Mouse (Mus musculus) hindbrain, embryonic 13.5 days (tissue): Measurements from ENCODE around the gene Cerk. TPM values are rescaled to one million over a fixed set of nuclear protein-coding genes. Genes with fewer than 3 reads are reported as not detected.

Experiments
- ATAC-seq: fragments of 200-750 bp; cut with Nextera tagmentation; 2 replicates; pipeline ENCODE4 v1.8.0; 2017; ENCODE audit warnings: moderate TSS enrichment; ENCODE audit not compliant: low FRiP score
- H3K27ac ChIP-seq: fragments of 300-500 bp; sonication (generic); 2 replicates; pipeline ENCODE4 v1.5.1; 2015; ENCODE audit warnings: inconsistent platforms, mild to moderate bottlenecking, moderate library complexity
- H3K27me3 ChIP-seq: fragments of 300-500 bp; sonication (generic); 2 replicates; pipeline ENCODE4 v1.6.1; 2015; ENCODE audit warnings: mild to moderate bottlenecking, inconsistent platforms
- H3K36me3 ChIP-seq: fragments of 300-500 bp; sonication (generic); 2 replicates; pipeline ENCODE4 v1.6.1; 2015; ENCODE audit warnings: mild to moderate bottlenecking, inconsistent platforms
- H3K4me1 ChIP-seq: fragments of 300-500 bp; sonication (generic); replicated peaks from 2 replicates; pipeline ENCODE4 v1.6.1; 2015; ENCODE audit warnings: inconsistent platforms
- H3K4me2 ChIP-seq: fragments of 300-500 bp; sonication (generic); 2 replicates; pipeline ENCODE4 v1.6.1; 2015; ENCODE audit warnings: inconsistent platforms, mild to moderate bottlenecking, moderate library complexity
- H3K4me3 ChIP-seq: fragments of 300-500 bp; sonication (generic); 2 replicates; pipeline ENCODE4 v1.5.1; 2015; ENCODE audit warnings: mild to moderate bottlenecking, inconsistent platforms
- H3K9ac ChIP-seq: fragments of 300-500 bp; sonication (generic); 2 replicates; pipeline ENCODE4 v1.6.1; 2015; ENCODE audit warnings: mild to moderate bottlenecking, inconsistent platforms
- H3K9me3 ChIP-seq: fragments of 300-500 bp; sonication (generic); 2 replicates; pipeline ENCODE4 v1.6.1; 2016; ENCODE audit warnings: inconsistent platforms
- whole genome bisulfite sequencing: fragments of 180-500 bp; shearing (Covaris S2); methylation state at CpG from one replicate; pipeline ENCODE4 v1.1.7; 2015; 5-methylcytosine and 5-hydroxymethylcytosine counted together
- polyA plus RNA-seq: library from polyadenylated mRNA; unstranded; fragments of >200 nt; fragmentation: Nextera tagmentation; extraction: Ambion mirVana; gene quantifications from 2 replicates; pipeline ENCODE4 v1.2.1, GENCODE M21; 2015

Gene Cerk
- 24.3 and 24.5 TPM in 2 replicates for polyA plus RNA-seq

GRCm38 (mm10) chr15:86185689-86186569 is at the start of gene Cerk:
Cerk (minus strand) TSS chr15:86186141.
- 2% methylated on average over 39 of the region's 43 CpGs for WGBS
- Histone ChIP-seq H3K9ac (peak within 1 kb of the TSS; percentile 99), H3K9me3 (no peaks in the 10 kb centered on the region), H3K27me3 (no peaks in the 10 kb centered on the region), H3K4me2 (peak within 1 kb of the TSS; percentile 84), H3K4me3 (peak within 1 kb of the TSS; percentile 86), H3K4me1 (peaks cover 60% of the 10 kb centered on the region), H3K36me3 (no peaks in the 10 kb centered on the region), H3K27ac (peak within 1 kb of the TSS; percentile 95)
- peak; percentile 66 for ATAC-seq

GRCm38 (mm10) chr15:86234517-86235441 is 48.8 kb upstream of the Cerk start:
- Histone ChIP-seq H3K36me3 (peaks cover 21% of the 10 kb centered on the region; the same call in 1 of the 2 replicates), H3K4me3 (no peak overlapping the region)
- 87% methylated on average over 22 of the region's 22 CpGs for WGBS

GRCm38 (mm10) chr15:86234001-86234400 is 48.1 kb upstream of the Cerk start:
- peaks cover 21% of the 10 kb centered on the region; the same call in 1 of the 2 replicates for H3K36me3 ChIP-seq
- no peak overlapping the region for H3K27ac ChIP-seq
- peaks cover 21% of the 10 kb centered on the region for H3K4me1 ChIP-seq
- no peak overlapping the region for H3K4me3 ChIP-seq
- WGBS: 88% methylated on average over 5 of the region's 5 CpGs
- H3K9me3 ChIP-seq: no peaks in the 10 kb centered on the region
- H3K9ac ChIP-seq: no peak overlapping the region
- no peak overlapping the region for H3K4me2 ChIP-seq
- ATAC-seq: no peak
- no peaks in the 10 kb centered on the region for H3K27me3 ChIP-seq

More at GRCm38 (mm10) chr15:86234517-86235441, 48.8 kb upstream of the Cerk start:
- H3K9me3 ChIP-seq: no peaks in the 10 kb centered on the region
- no peak overlapping the region for H3K4me2 ChIP-seq
- H3K27ac ChIP-seq: no peak overlapping the region
- ATAC-seq: no peak
- H3K9ac ChIP-seq: no peak overlapping the region
- H3K27me3 ChIP-seq: no peaks in the 10 kb centered on the region
- H3K4me1 ChIP-seq: peaks cover 15% of the 10 kb centered on the region

GRCm38 (mm10) chr15:86231831-86232512 is 46.0 kb upstream of the Cerk start:
- 53% methylated on average over 7 of the region's 7 CpGs for WGBS
- H3K4me1 ChIP-seq: peaks cover 22% of the 10 kb centered on the region
- ATAC-seq: no peak
- no peak overlapping the region for H3K27ac ChIP-seq
- H3K9ac ChIP-seq: no peak overlapping the region
- H3K36me3 ChIP-seq: peaks cover 12% of the 10 kb centered on the region; the same call in 1 of the 2 replicates
- no peaks in the 10 kb centered on the region for H3K27me3 ChIP-seq
- H3K9me3 ChIP-seq: no peaks in the 10 kb centered on the region
- H3K4me3 ChIP-seq: no peak overlapping the region
- H3K4me2 ChIP-seq: no peak overlapping the region

GRCm38 (mm10) chr15:86231170-86231569 is 45.2 kb upstream of the Cerk start:
- no peak for ATAC-seq
- peaks cover 9% of the 10 kb centered on the region; the same call in 1 of the 2 replicates for H3K36me3 ChIP-seq
- no peaks in the 10 kb centered on the region for H3K9me3 ChIP-seq
- no peak overlapping the region for H3K4me3 ChIP-seq
- no peak overlapping the region for H3K27ac ChIP-seq
- no peaks in the 10 kb centered on the region for H3K27me3 ChIP-seq
- WGBS: 86% methylated on average over 1 of the region's 1 CpGs
- H3K4me2 ChIP-seq: no peak overlapping the region
- H3K4me1 ChIP-seq: peaks cover 22% of the 10 kb centered on the region
- no peak overlapping the region for H3K9ac ChIP-seq

GRCm38 (mm10) chr15:86229623-86230022 is 43.7 kb upstream of the Cerk start:
- no peaks in the 10 kb centered on the region for H3K27me3 ChIP-seq
- H3K36me3 ChIP-seq: no peaks in the 10 kb centered on the region
- H3K4me2 ChIP-seq: no peak overlapping the region
- no peaks in the 10 kb centered on the region for H3K9me3 ChIP-seq
- ATAC-seq: no peak
- H3K4me3 ChIP-seq: no peak overlapping the region
- no peak overlapping the region for H3K27ac ChIP-seq
- peaks cover 22% of the 10 kb centered on the region for H3K4me1 ChIP-seq
- H3K9ac ChIP-seq: no peak overlapping the region
- 77% methylated on average over 11 of the region's 11 CpGs for WGBS

- 90% methylated on average over 8 of the region's 8 CpGs for WGBS
- no peak for ATAC-seq
- Histone ChIP-seq H3K4me2 (no peak overlapping the region), H3K27me3 (no peaks in the 10 kb centered on the region), H3K27ac (no peak overlapping the region), H3K9ac (no peak overlapping the region), H3K9me3 (no peaks in the 10 kb centered on the region), H3K36me3 (no peaks in the 10 kb centered on the region), H3K4me1 (peaks cover 22% of the 10 kb centered on the region), H3K4me3 (no peak overlapping the region)
Observed at GRCm38 (mm10) chr15:86229088-86229487, 43.1 kb upstream of the Cerk start.

- no peak for ATAC-seq
- Histone ChIP-seq H3K9me3 (no peaks in the 10 kb centered on the region), H3K36me3 (no peaks in the 10 kb centered on the region), H3K27me3 (no peaks in the 10 kb centered on the region), H3K9ac (no peak overlapping the region), H3K4me2 (no peak overlapping the region), H3K27ac (no peak overlapping the region), H3K4me3 (no peak overlapping the region), H3K4me1 (peaks cover 22% of the 10 kb centered on the region)
- 53% methylated on average over 3 of the region's 3 CpGs for WGBS
Observed at GRCm38 (mm10) chr15:86228186-86228585, 42.2 kb upstream of the Cerk start.

- Histone ChIP-seq H3K9me3 (no peaks in the 10 kb centered on the region), H3K4me2 (no peak overlapping the region), H3K27me3 (no peaks in the 10 kb centered on the region), H3K4me3 (no peak overlapping the region), H3K27ac (no peak overlapping the region), H3K9ac (no peak overlapping the region), H3K4me1 (peaks cover 18% of the 10 kb centered on the region), H3K36me3 (no peaks in the 10 kb centered on the region)
- no peak for ATAC-seq
- WGBS: 83% methylated on average over 2 of the region's 2 CpGs
Observed at GRCm38 (mm10) chr15:86226968-86227367, 41.0 kb upstream of the Cerk start.

GRCm38 (mm10) chr15:86226221-86226620 is 40.3 kb upstream of the Cerk start:
- H3K27ac ChIP-seq: no peak overlapping the region
- H3K36me3 ChIP-seq: no peaks in the 10 kb centered on the region
- no peaks in the 10 kb centered on the region for H3K9me3 ChIP-seq
- no peak overlapping the region for H3K4me3 ChIP-seq
- WGBS: 89% methylated on average over 5 of the region's 5 CpGs
- ATAC-seq: no peak
- H3K27me3 ChIP-seq: no peaks in the 10 kb centered on the region
- H3K4me2 ChIP-seq: no peak overlapping the region
- H3K4me1 ChIP-seq: peaks cover 11% of the 10 kb centered on the region
- H3K9ac ChIP-seq: no peak overlapping the region

- Histone ChIP-seq H3K27me3 (no peaks in the 10 kb centered on the region), H3K4me1 (peaks cover 9% of the 10 kb centered on the region), H3K9ac (no peak overlapping the region), H3K4me3 (no peak overlapping the region), H3K27ac (no peak overlapping the region), H3K9me3 (no peaks in the 10 kb centered on the region), H3K4me2 (no peak overlapping the region), H3K36me3 (no peaks in the 10 kb centered on the region)
- no peak for ATAC-seq
- 91% methylated on average over 7 of the region's 7 CpGs for WGBS
Observed at GRCm38 (mm10) chr15:86224972-86225551, 39.1 kb upstream of the Cerk start.
